Mouse (Mus musculus) lung, postnatal 10 days (tissue): ENCODE results near the gene Hes6.

Experiments
- DNase-seq: peaks from one replicate; pipeline ENCODE4 v3.0.0; 2021

Gene Hes6

DNA sequence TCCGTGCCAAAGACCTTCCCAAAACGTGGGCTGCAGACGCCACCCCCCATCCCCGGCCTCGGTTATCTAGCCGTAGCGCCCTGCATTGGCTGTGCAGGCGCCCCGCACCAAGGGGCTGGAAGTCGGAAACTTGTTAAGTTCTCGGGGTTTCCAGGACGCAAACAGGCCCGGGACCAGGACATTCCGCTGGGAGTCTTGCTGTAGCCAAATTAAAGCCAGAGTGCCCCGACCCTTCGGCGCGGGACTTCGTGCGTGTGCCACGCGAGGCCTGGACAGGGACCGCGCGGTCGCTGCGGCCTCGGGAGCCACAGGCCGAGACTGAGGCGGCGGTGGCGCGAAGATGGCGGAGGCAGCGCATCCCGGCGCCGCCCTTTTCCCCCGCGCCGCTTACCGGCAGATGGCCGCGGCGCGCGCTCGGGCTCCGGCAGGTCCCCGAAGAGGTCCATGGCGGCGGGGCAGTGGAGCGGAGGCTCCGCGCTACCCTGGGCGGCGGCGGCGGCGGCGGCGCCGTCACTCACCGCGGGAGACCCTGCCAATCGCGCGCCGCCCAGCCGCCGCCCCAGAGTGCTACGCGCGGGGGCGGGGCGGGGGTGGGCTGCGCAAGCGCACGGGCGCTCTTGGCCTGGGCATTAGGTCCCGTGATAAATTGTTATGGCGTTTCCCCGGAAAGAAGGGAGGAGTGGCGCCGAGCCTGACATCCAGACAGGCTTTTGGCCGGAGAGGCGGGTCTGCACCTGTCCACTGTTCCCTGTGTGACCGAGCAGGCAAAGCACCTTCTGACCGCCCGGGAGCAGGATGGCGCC lies 15.4 kb downstream of the Hes6 start, which contains the start of gene Ilkap:
TSS of gene Ilkap (minus strand) at position 556 of the 803 bp plus-strand sequence.
- DNase-seq = peak; percentile 85

DNA sequence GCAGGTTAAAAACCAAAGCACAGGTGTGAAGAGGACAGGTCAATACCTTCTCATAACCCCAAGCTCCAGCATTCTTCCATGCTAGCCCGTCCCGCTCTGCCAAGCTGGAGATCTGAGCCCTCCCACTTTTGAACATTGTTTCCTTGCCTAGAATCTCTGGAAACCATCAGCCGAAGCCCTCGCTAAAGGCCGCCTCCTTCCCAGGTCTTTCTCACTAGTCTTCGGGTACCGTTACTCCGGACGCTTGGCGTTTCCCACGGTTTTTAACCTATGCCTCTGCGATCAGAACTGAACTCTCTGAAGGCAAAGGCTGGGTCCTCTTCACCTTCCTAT lies 15.9 kb downstream of the Hes6 start:
- DNase-seq = peak; percentile 33

GRCm38 (mm10) chr1:91390369-91390768 lies 23.5 kb downstream of the Hes6 start:
- DNase-seq = no peak

DNA sequence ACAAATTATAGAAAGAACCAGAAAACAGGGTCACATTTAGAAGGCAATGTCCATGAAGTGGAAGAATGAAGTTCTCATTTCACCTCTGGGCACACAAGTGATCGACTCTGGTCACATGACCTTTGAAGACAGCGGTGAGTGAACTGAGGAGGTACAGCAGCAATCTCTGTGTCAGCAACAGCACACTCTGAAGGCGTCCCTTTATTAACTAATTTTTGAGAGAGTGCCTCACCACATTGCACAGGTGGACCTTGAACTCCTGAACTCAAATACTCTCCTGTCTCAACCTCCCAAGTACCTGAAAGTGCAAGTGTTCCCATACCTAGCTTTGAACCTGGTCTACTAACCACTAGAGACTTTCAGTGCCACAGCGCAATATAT lies 32.8 kb downstream of the Hes6 start:
- DNase-seq = no peak

DNA sequence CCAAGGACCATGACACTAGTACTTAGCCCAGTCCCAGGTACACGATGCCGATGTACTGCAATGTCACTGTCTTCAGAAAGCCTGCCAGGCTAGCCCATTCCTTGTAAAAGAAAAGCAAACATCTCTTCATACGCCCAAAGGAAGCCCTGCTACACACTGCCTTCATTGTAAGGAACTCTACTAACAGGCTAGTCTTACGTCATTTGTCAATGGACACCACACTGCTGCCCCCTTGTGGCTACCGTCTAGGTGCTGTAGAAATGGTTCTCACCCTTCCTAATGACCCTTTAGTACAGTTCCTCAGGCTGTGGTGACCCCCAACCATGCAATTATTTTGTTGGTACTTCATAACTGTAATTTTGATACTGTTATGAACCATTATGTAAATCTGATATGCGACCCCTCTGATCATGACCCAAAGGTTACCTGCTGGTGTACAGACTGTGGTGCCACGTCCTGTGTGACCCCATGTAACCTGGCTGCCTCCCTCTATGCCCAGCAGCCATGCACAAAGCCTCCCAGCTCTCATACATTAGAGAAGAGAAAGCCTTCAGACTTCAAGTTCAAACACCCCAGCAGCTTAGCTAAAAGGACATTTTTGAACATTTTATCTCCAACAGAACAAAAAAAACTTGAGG lies 33.3 kb downstream of the Hes6 start:
- DNase-seq = peak; percentile 84

- DNase-seq = no peak
These were observed 40.4 kb downstream of the Hes6 start for GRCm38 (mm10) chr1:91373414-91373835.

DNA sequence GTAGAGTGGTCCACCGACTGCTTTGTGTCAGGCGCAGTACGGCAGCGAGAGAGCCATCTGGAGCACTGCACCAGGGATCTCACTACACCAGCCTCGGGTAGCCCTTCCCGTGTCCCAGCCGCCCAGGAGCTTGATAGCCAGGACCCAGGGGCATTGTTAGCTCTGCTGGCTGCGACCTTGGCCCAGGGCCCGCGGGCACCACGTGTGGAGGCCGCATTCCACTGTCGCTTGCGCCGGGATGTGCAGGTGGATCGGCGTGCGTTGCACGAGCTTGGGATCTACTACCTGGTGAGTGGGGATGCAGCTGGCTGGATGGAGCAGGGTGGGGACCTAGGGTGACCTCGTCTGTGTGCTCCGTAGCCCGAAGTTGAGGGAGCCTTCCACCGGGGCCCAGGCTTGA lies 43.8 kb downstream of the Hes6 start:
- no peak for DNase-seq

- no peak for DNase-seq
These were observed 44.4 kb downstream of the Hes6 start for GRCm38 (mm10) chr1:91369408-91369807.

DNA sequence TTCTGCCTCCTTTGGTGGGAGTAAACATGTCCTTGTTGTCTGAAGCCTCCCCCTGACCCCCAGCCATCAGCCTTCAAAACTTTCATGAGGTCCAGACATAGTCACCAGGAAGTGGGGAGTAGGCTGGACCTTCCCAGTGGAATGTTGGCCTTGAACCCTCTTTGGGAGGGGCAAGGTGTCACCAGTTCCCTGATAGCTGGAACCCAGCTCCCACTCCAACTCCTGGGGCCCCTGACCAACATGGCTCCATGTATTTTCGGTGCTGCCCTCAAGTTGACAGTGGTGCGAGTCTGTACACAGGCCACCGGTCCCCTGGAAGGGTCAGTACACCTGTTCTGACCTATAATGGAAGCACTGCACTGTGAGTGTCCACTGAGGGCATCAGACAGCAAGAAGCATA lies 46.5 kb downstream of the Hes6 start:
- DNase-seq = no peak

- DNase-seq = peak; percentile 82
These were observed 47.4 kb downstream of the Hes6 start, which contains the start of gene Erfe for GRCm38 (mm10) chr1:91366215-91367108. Gene Erfe, plus strand, starts transcription at chr1:91366430.

DNA sequence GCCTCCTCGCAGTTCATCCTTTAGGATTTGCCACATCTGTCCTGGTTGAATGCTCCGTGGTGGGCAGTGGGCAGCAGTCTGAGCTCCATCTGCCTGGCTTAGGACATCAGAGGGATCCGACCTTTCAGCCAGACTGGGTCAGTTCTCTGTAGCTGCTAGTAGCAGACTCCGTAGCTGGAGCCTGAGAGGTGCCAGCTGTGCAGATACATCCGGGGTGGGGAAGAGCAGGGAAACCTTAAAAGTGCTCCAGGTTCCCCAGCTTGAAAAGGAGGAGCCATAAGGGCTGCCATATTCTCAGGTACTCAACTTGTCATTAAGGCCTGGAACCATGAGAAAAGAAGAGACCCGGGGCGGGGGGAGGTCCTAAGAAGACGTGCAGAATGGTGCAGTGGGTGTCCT lies 48.0 kb downstream of the Hes6 start:
- DNase-seq = peak; percentile 18

GRCm38 (mm10) chr1:91364822-91365644 lies 48.8 kb downstream of the Hes6 start:
- no peak for DNase-seq

DNA sequence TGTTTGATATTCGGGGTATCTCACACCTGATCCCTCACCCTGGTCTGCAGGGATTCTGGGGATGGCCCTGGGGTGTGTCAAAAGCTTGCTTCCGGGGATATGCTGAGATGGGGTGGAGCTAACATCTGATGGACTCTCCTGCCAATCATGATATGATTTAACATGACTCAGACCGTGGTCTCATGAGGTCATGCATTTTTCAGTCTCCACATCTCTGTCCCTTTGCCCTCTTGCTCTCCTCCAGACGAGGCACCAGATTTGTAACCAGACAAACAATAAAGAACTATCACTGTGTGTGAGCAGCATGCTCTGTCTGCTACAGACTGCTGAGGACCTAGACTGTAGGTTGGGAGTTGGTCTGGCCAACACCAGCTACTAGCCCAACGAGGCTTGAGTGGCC lies 51.7 kb downstream of the Hes6 start:
- no peak for DNase-seq
